13 mouse cellular contexts compared by ENCODE assay signal in the genomic region with DNA sequence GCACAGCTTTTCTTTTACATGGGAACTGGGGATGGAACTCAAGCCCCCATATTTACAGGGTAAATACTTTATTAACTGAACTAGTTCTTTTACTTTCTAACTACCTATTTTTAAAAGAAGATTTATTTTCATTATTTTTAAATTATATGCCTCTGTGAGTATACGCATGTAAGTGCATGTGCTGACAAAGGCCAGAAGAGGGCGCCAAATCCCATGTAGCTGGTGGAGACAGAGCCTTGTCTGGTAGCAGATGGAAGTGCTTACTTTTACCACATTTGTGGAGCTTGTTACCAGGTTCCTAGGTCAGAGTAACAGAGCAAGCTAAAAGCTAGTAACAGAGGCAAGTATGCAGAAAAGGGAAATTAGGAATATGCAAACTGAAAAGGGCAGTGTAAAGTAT.
DNase-seq lines count a peak whose midpoint lies in the region; ATAC-seq and TF ChIP-seq lines count a peak whose summit lies in the region.
"Had no signal": no experiment of that assay in that cellular context is flagged by ENCODE, and none has a peak within 500 bp of the region (broad histone marks: within the 10 kb centered on the region; RNA-seq: fewer than 3 reads in every experiment).

No protein-coding gene starts in this region.

- no peak for DNase-seq in layer of hippocampus, adult 2 months (ENCODE audit: low spot score in 2 of 2)
- no peak for DNase-seq in layer of hippocampus, adult 9-11 months
- DNase-seq in 416B (ENCODE audit: low read depth), result peak; percentile 42
- peak; percentile 5 for DNase-seq in B cell, adult 2 months
- peak; percentile 5 for DNase-seq in c-Kit-negative CD71-positive TER-119-positive erythroid progenitor cells, embryonic 14.5 days (ENCODE audit: low read depth, low spot score)
- DNase-seq: heart, adult 18-20 months had no signal

- no peak overlapping the region for H3K27ac ChIP-seq in layer of hippocampus, adult 2 months
- H3K27ac ChIP-seq: embryonic facial prominence, embryonic 12.5 days; forebrain, embryonic 13.5 days; hindbrain, embryonic 15.5 days; limb, embryonic 10.5 days; macrophage had no signal

- peak; percentile 53 for TF ChIP-seq CTCF in layer of hippocampus, adult 2 months (conservative IDR thresholded peaks at IDR 0.05)

- no peak overlapping the region for H3K4me3 ChIP-seq in layer of hippocampus, adult 2 months
- H3K4me3 ChIP-seq: embryonic facial prominence, embryonic 12.5 days; forebrain, embryonic 13.5 days; hindbrain, embryonic 15.5 days; limb, embryonic 10.5 days had no signal

- no peak for ATAC-seq in megakaryocyte progenitor cell, adult 5-6 weeks (replicated peaks; ENCODE audit: poor library complexity)
- ATAC-seq in monocyte, adult 5-6 weeks (replicated peaks; ENCODE audit: insufficient number of reproducible peaks, low FRiP score, low TSS enrichment, poor library complexity, severe bottlenecking), result no peak
- ATAC-seq: forebrain, embryonic 13.5 days had no signal

Comparison
In these comparisons a context has a peak if more than half of its experiments do, and no peak if none do; other contexts are left out.
1. DNase-seq: peak in 416B (single experiment), B cell, adult 2 months (2 of 2) and c-Kit-negative CD71-positive TER-119-positive erythroid progenitor cells, embryonic 14.5 days (single experiment); none in layer of hippocampus, adult 2 months (0 of 2) and layer of hippocampus, adult 9-11 months (single experiment).